Mouse (Mus musculus): Measurements from ENCODE around the gene Serpinb2. TPM values are rescaled to one million over a fixed set of nuclear protein-coding genes. Genes with fewer than 3 reads are reported as not detected.

Gene Serpinb2
- 1.0 and 1.5 TPM in 2 replicates for polyA plus RNA-seq (2015; fragmentation: Nextera tagmentation; extraction: Ambion mirVana)

DNA sequence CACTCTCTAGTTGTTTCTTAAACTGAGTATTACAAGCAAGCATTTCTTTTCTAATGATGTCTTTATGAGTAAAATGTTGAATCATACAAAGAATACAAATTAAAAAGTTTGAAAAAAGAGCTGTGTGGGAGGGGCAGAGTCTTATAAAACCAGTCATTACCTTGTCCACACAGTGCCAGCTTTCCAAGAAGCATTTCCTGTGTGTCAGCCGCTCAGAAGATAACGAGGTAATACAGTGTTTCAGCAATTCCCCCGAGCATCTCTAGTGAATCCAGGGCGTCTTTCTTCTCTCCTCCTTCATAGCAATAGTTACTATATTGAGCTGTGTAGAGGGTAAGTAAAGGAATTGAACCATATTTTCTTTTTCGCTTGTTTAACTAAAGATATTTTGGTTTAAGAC is at the start of gene Serpinb2:
Gene Serpinb2 (plus strand): TSS at position 172 of the 400 bp plus-strand sequence.
- WGBS = 43% methylated on average over 5 of the region's 5 CpGs
- Histone ChIP-seq H3K4me3 (no peak within 1 kb of the TSS), H3K27me3 (no peaks in the 10 kb centered on the region), H3K4me1 (no peaks in the 10 kb centered on the region), H3K36me3 (ENCODE audit: poor library complexity, severe bottlenecking) (no peaks in the 10 kb centered on the region), H3K9me3 (replicated peaks) (no peaks in the 10 kb centered on the region), H3K9ac (no peak within 1 kb of the TSS), H3K27ac (no peak within 1 kb of the TSS), H3K4me2 (no peak within 1 kb of the TSS)
- ATAC-seq = no peak

GRCm38 (mm10) chr1:107479909-107480308 is 31.3 kb upstream of the Serpinb2 start:
- Histone ChIP-seq H3K27ac (no peak overlapping the region), H3K4me1 (no peaks in the 10 kb centered on the region), H3K4me3 (no peak overlapping the region), H3K27me3 (no peaks in the 10 kb centered on the region), H3K4me2 (no peak overlapping the region), H3K9ac (no peak overlapping the region), H3K36me3 (ENCODE audit: poor library complexity, severe bottlenecking) (no peaks in the 10 kb centered on the region), H3K9me3 (replicated peaks) (no peaks in the 10 kb centered on the region)
- no peak for ATAC-seq

DNA sequence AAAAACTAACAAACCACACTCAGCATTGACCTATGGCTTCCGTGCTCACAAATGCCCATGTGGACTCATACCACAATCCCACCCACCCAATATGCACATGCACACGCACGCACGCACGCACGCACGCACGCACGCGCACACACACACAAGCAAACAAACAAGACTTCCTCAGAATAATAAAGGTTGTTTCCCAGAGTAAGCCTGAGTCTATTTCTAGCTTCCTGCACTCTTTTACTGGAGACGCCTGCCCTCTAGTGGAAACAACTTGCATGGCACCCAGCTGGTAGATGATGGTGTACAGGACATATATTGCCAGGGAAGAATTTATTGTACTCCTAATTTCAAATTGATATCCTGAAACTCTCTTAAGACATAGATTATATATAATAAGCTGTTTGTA is 29.8 kb upstream of the Serpinb2 start:
- Histone ChIP-seq H3K36me3 (ENCODE audit: poor library complexity, severe bottlenecking) (no peaks in the 10 kb centered on the region), H3K27me3 (no peaks in the 10 kb centered on the region), H3K4me2 (0 out of 2 replicates have a peak overlapping the region, but pooled peaks have one; percentile 18), H3K27ac (no peak overlapping the region), H3K9ac (no peak overlapping the region), H3K4me3 (no peak overlapping the region), H3K9me3 (replicated peaks) (no peaks in the 10 kb centered on the region), H3K4me1 (no peaks in the 10 kb centered on the region)
- 18% methylated on average over 11 of the region's 11 CpGs for WGBS
- peak; percentile 94 for ATAC-seq

GRCm38 (mm10) chr1:107489577-107489976 is 21.6 kb upstream of the Serpinb2 start:
- no peak overlapping the region for H3K27ac ChIP-seq
- no peaks in the 10 kb centered on the region for H3K27me3 ChIP-seq
- ATAC-seq = no peak
- no peaks in the 10 kb centered on the region for H3K4me1 ChIP-seq
- no peak overlapping the region for H3K9ac ChIP-seq
- no peaks in the 10 kb centered on the region for H3K36me3 ChIP-seq (ENCODE audit: poor library complexity, severe bottlenecking)
- 81% methylated on average over 8 of the region's 8 CpGs for WGBS
- no peak overlapping the region for H3K4me3 ChIP-seq
- no peaks in the 10 kb centered on the region for H3K9me3 ChIP-seq (replicated peaks)
- H3K4me2 ChIP-seq = no peak overlapping the region

DNA sequence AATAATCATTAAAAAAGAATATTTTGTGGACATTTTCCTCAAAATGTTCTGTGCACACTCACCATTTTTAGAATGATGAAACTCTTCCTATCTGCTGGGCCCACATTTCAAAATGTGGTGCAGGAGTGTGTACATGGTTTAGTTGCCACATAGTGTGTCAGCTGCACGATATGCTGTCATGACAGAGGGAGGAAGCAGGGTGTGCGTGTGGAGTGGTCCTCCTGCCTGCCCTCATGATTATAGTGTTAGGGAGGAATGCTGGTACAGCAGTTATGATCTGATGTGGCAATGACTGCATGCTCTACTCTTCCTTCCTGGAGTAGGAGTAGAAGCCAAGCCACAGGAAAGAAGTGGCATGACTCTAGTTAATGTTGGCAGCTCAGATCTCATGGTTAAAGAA is 14.4 kb upstream of the Serpinb2 start:
- Histone ChIP-seq H3K9ac (no peak overlapping the region), H3K36me3 (ENCODE audit: poor library complexity, severe bottlenecking) (no peaks in the 10 kb centered on the region), H3K9me3 (replicated peaks) (no peaks in the 10 kb centered on the region), H3K4me2 (no peak overlapping the region), H3K4me1 (no peaks in the 10 kb centered on the region), H3K27me3 (no peaks in the 10 kb centered on the region), H3K27ac (no peak overlapping the region), H3K4me3 (no peak overlapping the region)
- WGBS = 85% methylated on average over 2 of the region's 2 CpGs
- ATAC-seq = no peak

GRCm38 (mm10) chr1:107502025-107502424 is 9.2 kb upstream of the Serpinb2 start:
- H3K27ac ChIP-seq = no peak overlapping the region
- no peaks in the 10 kb centered on the region for H3K4me1 ChIP-seq
- H3K4me2 ChIP-seq = no peak overlapping the region
- no peak overlapping the region for H3K4me3 ChIP-seq
- no peak for ATAC-seq
- H3K9me3 ChIP-seq (replicated peaks) = no peaks in the 10 kb centered on the region
- H3K9ac ChIP-seq = no peak overlapping the region
- no peaks in the 10 kb centered on the region for H3K27me3 ChIP-seq
- H3K36me3 ChIP-seq (ENCODE audit: poor library complexity, severe bottlenecking) = no peaks in the 10 kb centered on the region

GRCm38 (mm10) chr1:107503294-107503693 is 7.9 kb upstream of the Serpinb2 start:
- no peaks in the 10 kb centered on the region for H3K9me3 ChIP-seq (replicated peaks)
- no peak for ATAC-seq
- no peaks in the 10 kb centered on the region for H3K4me1 ChIP-seq
- no peaks in the 10 kb centered on the region for H3K36me3 ChIP-seq (ENCODE audit: poor library complexity, severe bottlenecking)
- no peak overlapping the region for H3K4me3 ChIP-seq
- H3K9ac ChIP-seq = no peak overlapping the region
- no peaks in the 10 kb centered on the region for H3K27me3 ChIP-seq
- H3K27ac ChIP-seq = no peak overlapping the region
- H3K4me2 ChIP-seq = no peak overlapping the region
- WGBS = 86% methylated on average over 3 of the region's 3 CpGs

DNA sequence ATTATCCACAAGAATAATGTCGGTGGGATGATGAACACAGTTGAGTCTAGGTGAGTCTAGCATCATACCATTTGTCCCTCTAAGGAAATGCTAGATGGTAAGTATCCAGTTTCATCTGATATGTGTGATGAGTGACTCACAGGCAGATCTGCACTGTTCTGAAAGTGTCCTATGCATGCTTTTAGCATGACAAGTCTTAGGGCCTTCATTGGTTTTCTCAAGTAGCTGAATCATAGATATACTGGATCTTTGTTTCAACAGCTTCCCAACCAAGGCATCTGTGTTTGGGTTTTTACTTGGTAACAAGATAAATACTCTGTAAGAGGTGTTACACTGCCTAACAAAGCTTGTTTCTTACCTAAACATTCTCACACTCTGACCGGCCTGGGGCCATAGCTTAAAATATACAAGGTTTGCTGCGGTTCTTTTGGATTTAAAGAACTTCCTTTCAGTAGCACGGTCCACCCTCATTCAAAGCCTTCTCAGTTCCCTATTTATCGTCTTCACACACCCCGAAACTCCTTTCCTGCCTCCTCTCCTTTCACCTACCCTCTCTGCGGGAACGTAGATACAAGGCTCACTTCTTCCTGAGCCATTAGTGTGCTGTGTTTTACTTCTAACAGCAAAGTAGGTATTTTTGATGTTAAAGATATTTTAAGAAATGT is 5.2 kb upstream of the Serpinb2 start:
- no peaks in the 10 kb centered on the region for H3K4me1 ChIP-seq
- H3K4me3 ChIP-seq = no peak overlapping the region
- no peaks in the 10 kb centered on the region for H3K36me3 ChIP-seq (ENCODE audit: poor library complexity, severe bottlenecking)
- H3K9ac ChIP-seq = no peak overlapping the region
- no peak overlapping the region for H3K27ac ChIP-seq
- no peaks in the 10 kb centered on the region for H3K9me3 ChIP-seq (replicated peaks)
- H3K27me3 ChIP-seq = no peaks in the 10 kb centered on the region
- H3K4me2 ChIP-seq = no peak overlapping the region
- WGBS = 89% methylated on average over 8 of the region's 8 CpGs
- no peak for ATAC-seq

DNA sequence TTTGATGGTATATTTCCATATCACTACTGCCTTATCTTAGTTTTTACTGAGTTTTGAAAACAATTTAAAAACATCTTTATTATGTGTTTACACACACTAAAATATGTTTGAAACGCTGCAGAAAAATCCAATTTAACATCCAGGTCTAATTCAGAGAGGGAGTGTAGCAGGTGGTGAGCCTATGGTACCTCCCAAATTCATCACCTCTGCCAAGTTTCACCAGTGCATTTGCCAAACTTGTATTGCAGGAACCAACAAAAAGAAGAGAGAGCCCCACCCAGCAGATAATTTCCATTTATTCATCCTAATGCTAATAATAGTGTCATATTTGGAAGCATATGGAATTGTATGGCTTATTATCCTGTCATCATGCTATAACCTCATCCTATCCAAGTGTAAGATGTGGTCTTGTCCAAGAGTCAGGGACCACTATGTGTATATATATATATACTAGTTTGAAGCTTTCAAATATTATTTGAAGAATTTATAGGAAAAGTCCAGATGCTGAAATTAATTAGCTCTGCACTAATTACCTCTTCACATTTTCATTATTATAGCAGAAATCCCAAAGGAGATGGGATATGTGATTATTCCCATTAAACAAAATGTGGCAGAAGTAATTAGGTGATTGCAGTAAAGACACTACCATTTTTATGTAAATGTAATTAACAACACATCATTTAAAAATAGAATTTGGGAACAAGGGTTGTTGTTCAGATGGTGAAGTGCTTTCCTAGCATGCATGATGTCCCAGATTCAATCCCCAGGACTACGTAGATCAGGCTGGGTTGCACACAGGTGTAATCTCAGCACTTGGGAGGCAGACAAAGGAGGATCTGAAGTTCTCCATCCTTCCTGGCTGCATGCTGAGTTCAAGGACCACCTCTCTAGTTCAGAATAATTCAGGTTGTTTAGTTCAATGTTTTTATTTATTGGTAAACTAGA is 1.2 kb downstream of the Serpinb2 start:
- no peak overlapping the region for H3K27ac ChIP-seq
- ATAC-seq = peak; percentile 65
- H3K4me3 ChIP-seq = no peak overlapping the region
- H3K4me1 ChIP-seq = no peaks in the 10 kb centered on the region
- 47% methylated on average over 2 of the region's 2 CpGs for WGBS
- H3K27me3 ChIP-seq = no peaks in the 10 kb centered on the region
- H3K9ac ChIP-seq = no peak overlapping the region
- no peaks in the 10 kb centered on the region for H3K9me3 ChIP-seq (replicated peaks)
- H3K36me3 ChIP-seq (ENCODE audit: poor library complexity, severe bottlenecking) = no peaks in the 10 kb centered on the region
- H3K4me2 ChIP-seq = no peak overlapping the region

GRCm38 (mm10) chr1:107513530-107513929 is 2.3 kb downstream of the Serpinb2 start:
- Histone ChIP-seq H3K27me3 (no peaks in the 10 kb centered on the region), H3K9me3 (replicated peaks) (no peaks in the 10 kb centered on the region), H3K4me3 (no peak overlapping the region), H3K4me1 (no peaks in the 10 kb centered on the region), H3K36me3 (ENCODE audit: poor library complexity, severe bottlenecking) (no peaks in the 10 kb centered on the region), H3K9ac (no peak overlapping the region), H3K4me2 (no peak overlapping the region), H3K27ac (no peak overlapping the region)
- 94% methylated on average over 1 of the region's 1 CpGs for WGBS
- no peak for ATAC-seq

GRCm38 (mm10) chr1:107515839-107516498 is 4.7 kb downstream of the Serpinb2 start:
- no peaks in the 10 kb centered on the region for H3K9me3 ChIP-seq (replicated peaks)
- H3K4me2 ChIP-seq = no peak overlapping the region
- WGBS = 81% methylated on average over 2 of the region's 2 CpGs
- no peaks in the 10 kb centered on the region for H3K4me1 ChIP-seq
- no peak overlapping the region for H3K9ac ChIP-seq
- no peaks in the 10 kb centered on the region for H3K27me3 ChIP-seq
- H3K36me3 ChIP-seq (ENCODE audit: poor library complexity, severe bottlenecking) = no peaks in the 10 kb centered on the region
- no peak for ATAC-seq
- no peak overlapping the region for H3K27ac ChIP-seq
- no peak overlapping the region for H3K4me3 ChIP-seq

DNA sequence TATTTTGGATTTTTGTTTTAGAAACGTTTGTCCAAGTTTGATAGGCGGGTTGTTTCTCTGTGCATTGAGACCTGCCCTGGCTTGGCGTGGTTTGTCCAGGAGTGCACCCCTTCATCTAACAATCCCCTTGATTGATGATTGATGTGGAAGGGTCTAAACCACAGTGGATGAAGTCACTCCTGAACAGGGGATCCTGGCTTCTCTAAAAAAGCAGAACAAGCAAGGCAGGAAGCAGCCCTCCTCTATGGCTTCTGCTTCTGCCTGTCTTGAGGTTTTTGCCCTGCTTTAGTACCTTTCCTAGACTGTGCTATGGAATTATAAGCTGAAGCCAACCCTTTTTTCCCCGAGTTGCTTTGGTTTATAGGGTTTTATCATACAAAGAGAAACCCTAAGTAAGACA is 14.4 kb downstream of the Serpinb2 start:
- Histone ChIP-seq H3K4me2 (no peak overlapping the region), H3K9ac (no peak overlapping the region), H3K4me3 (no peak overlapping the region), H3K27ac (no peak overlapping the region), H3K9me3 (replicated peaks) (no peaks in the 10 kb centered on the region), H3K27me3 (no peaks in the 10 kb centered on the region), H3K4me1 (no peaks in the 10 kb centered on the region), H3K36me3 (ENCODE audit: poor library complexity, severe bottlenecking) (no peaks in the 10 kb centered on the region)
- WGBS = 83% methylated on average over 4 of the region's 4 CpGs
- no peak for ATAC-seq

All from forebrain, embryonic 13.5 days (tissue).